Mouse (Mus musculus): ENCODE measurements around the gene Dcaf11.

GRCm38 (mm10) chr14:55590748-55591330 is 31.0 kb downstream of the Dcaf11 start, which contains the start of gene Psme2:
- TF ChIP-seq CTCF (IDR thresholded peaks at IDR 0.05) (no peak), EP300 (IDR thresholded peaks at IDR 0.05) (no peak)
